ENCODE assay signal across 10 mouse cellular contexts in the genomic region with DNA sequence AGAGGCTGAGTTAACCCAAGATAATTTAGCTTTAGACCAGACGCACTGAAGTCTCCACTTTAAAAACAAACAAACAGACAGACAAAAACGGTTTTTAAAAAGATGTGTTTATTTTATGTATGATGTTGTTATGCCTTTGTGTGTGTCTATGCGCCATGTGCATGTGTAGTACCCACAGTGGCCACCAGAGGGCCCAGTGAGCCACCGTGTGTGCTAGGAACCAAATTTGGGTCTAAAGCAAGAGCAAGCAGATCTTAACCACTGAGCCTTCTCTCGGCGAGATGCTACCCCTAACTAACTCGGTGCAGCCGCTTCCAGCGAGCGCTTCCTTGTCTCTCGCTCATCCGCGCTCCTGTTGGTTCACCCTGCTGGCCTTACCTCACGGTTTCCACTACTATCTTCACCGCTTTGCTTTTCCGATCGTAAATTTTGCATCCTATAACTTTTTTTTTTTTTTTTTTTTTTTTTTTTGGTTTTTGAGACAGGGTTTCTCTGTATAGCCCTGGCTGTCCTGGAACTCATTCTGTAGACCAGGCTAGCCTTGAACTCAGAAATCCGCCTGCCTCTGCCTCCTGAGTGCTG.
DNase-seq lines count a peak whose midpoint lies in the region; ATAC-seq and TF ChIP-seq lines count a peak whose summit lies in the region.
"Had no signal": no experiment of that assay in that cellular context is flagged by ENCODE, and none has a peak within 500 bp of the region (broad histone marks: within the 10 kb centered on the region; RNA-seq: fewer than 3 reads in every experiment).

No protein-coding gene starts in this region.

- peak; percentile 78 for TF ChIP-seq RAD21 in CH12.LX (IDR thresholded peaks at IDR 0.05; ENCODE audit: low read depth, low read length)

- in situ Hi-C loops in CH12.LX (cut with MboI; ENCODE audit: low pct_ligation_motif_present, low pct_unique_long_range_greater_than_20kb, low sequenced_read_pairs) = no loop called here

- dilution Hi-C loops in CH12.LX (cut with MboI; ENCODE audit: extremely low pct_ligation_motif_present, extremely low pct_unique_long_range_greater_than_20kb, low sequenced_read_pairs) = no loop called here

- H3K36me3 ChIP-seq in heart, embryonic 12.5 days = no peaks in the 10 kb centered on the region
- peaks cover 0 to 4% of the 10 kb centered on the region in 2 experiments for H3K36me3 ChIP-seq in CH12.LX (replicated peaks in 1 of 2; ENCODE audit: control insufficient read depth in 1 of 2, insufficient read depth in 1 of 2, low read length in 1 of 2)
- H3K36me3 ChIP-seq in lung, embryonic 14.5 days (ENCODE audit: insufficient read depth) = no peaks in the 10 kb centered on the region
- H3K36me3 ChIP-seq: embryonic facial prominence, embryonic 15.5 days; liver, embryonic 15.5 days had no signal

- TF ChIP-seq EP300 in CH12.LX (IDR thresholded peaks at IDR 0.05; ENCODE audit: low read length) = no peak

- intact Hi-C loops in heart, postnatal 36 days (cut with DNase I) = no loop called here

- H3K4me1 ChIP-seq in heart, embryonic 12.5 days (replicated peaks) = no peaks in the 10 kb centered on the region; the same call in 1 of the 2 replicates
- H3K4me1 ChIP-seq in CH12.LX (ENCODE audit: control insufficient read depth in 1 of 2, insufficient read depth in 2 of 2) = peaks cover 2 to 4% of the 10 kb centered on the region in 2 experiments; a peak in 2 of 4 replicates
- H3K4me1 ChIP-seq in lung, embryonic 14.5 days (ENCODE audit: insufficient read depth) = no peaks in the 10 kb centered on the region
- H3K4me1 ChIP-seq: embryonic facial prominence, embryonic 15.5 days; liver, embryonic 15.5 days had no signal

- WGBS in heart, embryonic 12.5 days = 69% methylated on average over 18 of the region's 18 CpGs
- 68% methylated on average over 18 of the region's 18 CpGs for WGBS in lung, embryonic 14.5 days

- no peak overlapping the region for H3K27ac ChIP-seq in heart, embryonic 12.5 days (ENCODE audit: poor library complexity, severe bottlenecking)
- H3K27ac ChIP-seq in CH12.LX (ENCODE audit: insufficient read depth, low read depth) = no peak overlapping the region
- no peak overlapping the region for H3K27ac ChIP-seq in lung, embryonic 14.5 days (ENCODE audit: low read depth)
- H3K27ac ChIP-seq: embryonic facial prominence, embryonic 15.5 days; liver, embryonic 15.5 days had no signal

- H3K4me3 ChIP-seq in heart, embryonic 12.5 days = no peak overlapping the region
- no peak overlapping the region for H3K4me3 ChIP-seq in CH12.LX (replicated peaks in 1 of 3; ENCODE audit: low read depth in 2 of 3, low read length in 2 of 3, poor library complexity in 1 of 3)
- H3K4me3 ChIP-seq in lung, embryonic 14.5 days (ENCODE audit: low read depth, low read length) = no peak overlapping the region
- H3K4me3 ChIP-seq: embryonic facial prominence, embryonic 15.5 days; liver, embryonic 15.5 days had no signal

- peak; percentile 82 to 90 for TF ChIP-seq CTCF in CH12.LX (conservative IDR thresholded peaks at IDR 0.05 in 1 of 2, IDR thresholded peaks at IDR 0.05 in 1 of 2; ENCODE audit: low read depth in 2 of 2, low read length in 2 of 2)
- TF ChIP-seq CTCF in lung, embryonic 14.5 days (IDR thresholded peaks at IDR 0.05; ENCODE audit: low read depth) = peak; percentile 84

- H3K27me3 ChIP-seq in heart, embryonic 12.5 days (replicated peaks) = no peaks in the 10 kb centered on the region
- H3K27me3 ChIP-seq in CH12.LX (replicated peaks) = no peaks in the 10 kb centered on the region
- no peaks in the 10 kb centered on the region for H3K27me3 ChIP-seq in lung, embryonic 14.5 days (ENCODE audit: insufficient read depth, low read length)
- H3K27me3 ChIP-seq: embryonic facial prominence, embryonic 15.5 days; liver, embryonic 15.5 days had no signal

- DNase-seq in heart, postnatal 36 days = peak; percentile 12 to 49
- peak; percentile 61 for DNase-seq in CH12.LX (ENCODE audit: extremely low read depth)
- peak; percentile 60 for DNase-seq in c-Kit-negative CD71-positive TER-119-positive erythroid progenitor cells, embryonic 14.5 days (ENCODE audit: low read depth, low spot score)
- DNase-seq in lung, embryonic 14.5 days = peak; percentile 64
- DNase-seq in testis, postnatal 14 days (ENCODE audit: low spot score) = peak; percentile 62
- no peak for DNase-seq in cerebellum, adult 11 months
- no peak for DNase-seq in layer of hippocampus, postnatal 36 days

- peaks cover 7% of the 10 kb centered on the region for H3K9me3 ChIP-seq in heart, embryonic 12.5 days (replicated peaks)
- peaks cover 2% of the 10 kb centered on the region for H3K9me3 ChIP-seq in CH12.LX (replicated peaks; ENCODE audit: low read length)
- H3K9me3 ChIP-seq in lung, embryonic 14.5 days (ENCODE audit: low read depth, low read length) = no peaks in the 10 kb centered on the region; the same call in 1 of the 2 replicates
- H3K9me3 ChIP-seq: embryonic facial prominence, embryonic 15.5 days; liver, embryonic 15.5 days had no signal

- TF ChIP-seq POLR2A in CH12.LX (IDR thresholded peaks at IDR 0.05; ENCODE audit: low read depth, low read length) = no peak

- no peak overlapping the region for H3K9ac ChIP-seq in heart, embryonic 12.5 days
- H3K9ac ChIP-seq in CH12.LX (ENCODE audit: insufficient read depth, low read depth) = no peak overlapping the region
- no peak overlapping the region for H3K9ac ChIP-seq in lung, embryonic 14.5 days
- H3K9ac ChIP-seq: embryonic facial prominence, embryonic 15.5 days; liver, embryonic 15.5 days had no signal

- no peaks in the 10 kb centered on the region for H3K79me2 ChIP-seq in CH12.LX (replicated peaks; ENCODE audit: control insufficient read depth, extremely low read depth, insufficient read depth, poor library complexity, severe bottlenecking)

- ATAC-seq in heart, embryonic 12.5 days (ENCODE audit: insufficient number of reproducible peaks, low FRiP score) = no peak
- ATAC-seq in lung, embryonic 14.5 days (ENCODE audit: insufficient read depth) = no peak

- no peak overlapping the region for H3K4me2 ChIP-seq in heart, embryonic 12.5 days
- no peak overlapping the region for H3K4me2 ChIP-seq in CH12.LX (ENCODE audit: insufficient read depth, low read depth, poor library complexity, severe bottlenecking)
- no peak overlapping the region for H3K4me2 ChIP-seq in lung, embryonic 14.5 days
- H3K4me2 ChIP-seq: embryonic facial prominence, embryonic 15.5 days; liver, embryonic 15.5 days had no signal

TF ChIP-seq in CH12.LX, 34 proteins besides CTCF, POLR2A, EP300 and RAD21:
- TF ChIP-seq IRF4 (IDR thresholded peaks at IDR 0.05; ENCODE audit: low read depth, low read length) (no peak), KAT2A (IDR thresholded peaks at IDR 0.05; ENCODE audit: insufficient replicate concordance, low read length) (no peak), ETS1 (conservative IDR thresholded peaks at IDR 0.05; ENCODE audit: low read depth, low read length) (no peak), POLR2AphosphoS2 (IDR thresholded peaks at IDR 0.05; ENCODE audit: low read depth, low read length) (no peak), GABPA (IDR thresholded peaks at IDR 0.05; ENCODE audit: insufficient replicate concordance, low read depth, low read length) (no peak), SMC3 (IDR thresholded peaks at IDR 0.05; ENCODE audit: low read depth, low read length) (peak; percentile 90), MYC (IDR thresholded peaks at IDR 0.05; ENCODE audit: low read depth, low read length) (peak; percentile 67; the same call in 1 of the 2 replicates), USF1 (IDR thresholded peaks at IDR 0.05; ENCODE audit: low read depth, low read length) (no peak), MAFK (IDR thresholded peaks at IDR 0.05; ENCODE audit: insufficient replicate concordance, low read length) (no peak), PAX5 (IDR thresholded peaks at IDR 0.05; ENCODE audit: low read length) (no peak), NELFE (IDR thresholded peaks at IDR 0.05; ENCODE audit: low read depth, low read length) (no peak), CHD1 (IDR thresholded peaks at IDR 0.05; ENCODE audit: low read depth, low read length) (no peak), ZC3H11A (IDR thresholded peaks at IDR 0.05; ENCODE audit: low read depth, low read length) (0 out of 2 replicates have a peak, but pooled peaks have one; percentile 13), TBP (conservative IDR thresholded peaks at IDR 0.05; ENCODE audit: low read depth, low read length) (no peak), MXI1 (IDR thresholded peaks at IDR 0.05; ENCODE audit: low read depth, low read length) (no peak), SIN3A (IDR thresholded peaks at IDR 0.05; ENCODE audit: low read length) (no peak), BHLHE40 (IDR thresholded peaks at IDR 0.05; ENCODE audit: low read depth, low read length) (no peak), CHD2 (IDR thresholded peaks at IDR 0.05; ENCODE audit: low read length) (no peak), JUN (IDR thresholded peaks at IDR 0.05; ENCODE audit: insufficient read depth, low read depth, low read length) (no peak), NRF1 (IDR thresholded peaks at IDR 0.05; ENCODE audit: low read depth, low read length) (no peak), MAX (IDR thresholded peaks at IDR 0.05; ENCODE audit: low read length) (peak; percentile 44; the same call in 1 of the 2 replicates), TCF12 (IDR thresholded peaks at IDR 0.05; ENCODE audit: low read depth, low read length) (no peak), ELF1 (IDR thresholded peaks at IDR 0.05; ENCODE audit: low read depth, low read length) (no peak), JUND (conservative IDR thresholded peaks at IDR 0.05; ENCODE audit: low read depth, low read length) (no peak), RCOR1 (conservative IDR thresholded peaks at IDR 0.05; ENCODE audit: low read depth, low read length) (no peak), E2F4 (IDR thresholded peaks at IDR 0.05; ENCODE audit: insufficient replicate concordance, low read depth, low read length) (no peak), USF2 (conservative IDR thresholded peaks at IDR 0.05; ENCODE audit: low read depth, low read length) (no peak), MAZ (IDR thresholded peaks at IDR 0.05; ENCODE audit: low read depth, low read length) (no peak), HCFC1 (IDR thresholded peaks at IDR 0.05; ENCODE audit: low read depth, low read length) (no peak), ZNF384 (IDR thresholded peaks at IDR 0.05; ENCODE audit: low read depth, low read length) (peak; percentile 39; the same call in 1 of the 2 replicates), UBTF (IDR thresholded peaks at IDR 0.05; ENCODE audit: low read depth, low read length) (no peak), ZKSCAN1 (IDR thresholded peaks at IDR 0.05; ENCODE audit: borderline replicate concordance, low read depth, low read length) (no peak), MEF2A (IDR thresholded peaks at IDR 0.05; ENCODE audit: borderline replicate concordance, low read depth, low read length) (no peak), ZMIZ1 (IDR thresholded peaks at IDR 0.05; ENCODE audit: low read depth, low read length) (no peak)

Comparison
In these comparisons a context has a peak if more than half of its experiments do, and no peak if none do; other contexts are left out.
1. DNase-seq: peak in heart, postnatal 36 days (2 of 2), CH12.LX (single experiment), c-Kit-negative CD71-positive TER-119-positive erythroid progenitor cells, embryonic 14.5 days (single experiment), lung, embryonic 14.5 days (single experiment) and testis, postnatal 14 days (single experiment); none in cerebellum, adult 11 months (single experiment) and layer of hippocampus, postnatal 36 days (0 of 2).